Mouse (Mus musculus) spleen, postnatal 4 days (tissue): Measurements from ENCODE around the gene Dok5.

Source experiments
- DNase-seq, 2 experiments: peaks; one replicate each; pipeline ENCODE4 v3.0.0; 2022; ENCODE audit warnings: low spot score in 2 of 2

Gene Dok5

GRCm38 (mm10) chr2:170860576-170860975, 129.0 kb downstream of the Dok5 start:
- no peak for DNase-seq

- no peak for DNase-seq
Observed at GRCm38 (mm10) chr2:170862799-170863198, 131.2 kb downstream of the Dok5 start.

- DNase-seq: no peak
Observed at GRCm38 (mm10) chr2:170863201-170863600, 131.6 kb downstream of the Dok5 start.

- DNase-seq: no peak
Observed at GRCm38 (mm10) chr2:170864043-170864442, 132.4 kb downstream of the Dok5 start.

GRCm38 (mm10) chr2:170864820-170865219, 133.2 kb downstream of the Dok5 start:
- DNase-seq: no peak

- no peak for DNase-seq
Observed at GRCm38 (mm10) chr2:170870566-170870965, 139.0 kb downstream of the Dok5 start.

GRCm38 (mm10) chr2:170871469-170871868, 139.9 kb downstream of the Dok5 start:
- no peak for DNase-seq

- peak; percentile 36 to 81 for DNase-seq
Observed at GRCm38 (mm10) chr2:170873382-170873781, 141.8 kb downstream of the Dok5 start.

GRCm38 (mm10) chr2:170877515-170877914, 145.9 kb downstream of the Dok5 start:
- peak; percentile 44 to 75 for DNase-seq

GRCm38 (mm10) chr2:170877936-170878335, 146.3 kb downstream of the Dok5 start:
- DNase-seq: no peak

GRCm38 (mm10) chr2:170884209-170884801, 152.7 kb downstream of the Dok5 start:
- DNase-seq: no peak

- DNase-seq: peak in 1 of 2 experiments; percentile 24
Observed at GRCm38 (mm10) chr2:170887984-170888383, 156.4 kb downstream of the Dok5 start.

- DNase-seq: peak in 1 of 2 experiments; percentile 20
Observed at GRCm38 (mm10) chr2:170895096-170895495, 163.5 kb downstream of the Dok5 start.

GRCm38 (mm10) chr2:170902204-170903028, 170.8 kb downstream of the Dok5 start:
- peak in 1 of 2 experiments; percentile 32 for DNase-seq

- DNase-seq: peak in 1 of 2 experiments; percentile 46
Observed at GRCm38 (mm10) chr2:170903029-170903306, 171.4 kb downstream of the Dok5 start.

- peak in 1 of 2 experiments; percentile 34 for DNase-seq
Observed at GRCm38 (mm10) chr2:170903367-170903766, 171.8 kb downstream of the Dok5 start.

- peak in 1 of 2 experiments; percentile 49 for DNase-seq
Observed at GRCm38 (mm10) chr2:170912589-170913223, 181.1 kb downstream of the Dok5 start.

GRCm38 (mm10) chr2:170913863-170914262, 182.3 kb downstream of the Dok5 start:
- no peak for DNase-seq

GRCm38 (mm10) chr2:170915646-170916045, 184.0 kb downstream of the Dok5 start:
- DNase-seq: peak in 1 of 2 experiments; percentile 34

- peak in 1 of 2 experiments; percentile 10 for DNase-seq
Observed at GRCm38 (mm10) chr2:170922260-170922659, 190.7 kb downstream of the Dok5 start.

- DNase-seq: no peak
Observed at GRCm38 (mm10) chr2:170924131-170924530, 192.5 kb downstream of the Dok5 start.

- no peak for DNase-seq
Observed at GRCm38 (mm10) chr2:170926237-170926636, 194.6 kb downstream of the Dok5 start.
